7 mouse cellular contexts compared by ENCODE assay signal in genomic region chr2:84714811-84715561, GRCm38 (mm10). TPM values are rescaled to one million over a fixed set of nuclear protein-coding genes. Genes with fewer than 3 reads are reported as not detected.
DNase-seq lines count a peak whose midpoint lies in the region; ATAC-seq lines count a peak whose summit lies in the region.

Zdhhc5 (minus strand) TSS chr2:84715180.

- H3K4me3 ChIP-seq in embryonic facial prominence, embryonic 11.5 days (ENCODE audit: low read depth, low read length), result peak within 1 kb of the TSS; percentile 85
- peak within 1 kb of the TSS; percentile 83 for H3K4me3 ChIP-seq in limb, embryonic 10.5 days
- peak within 1 kb of the TSS; percentile 96 for H3K4me3 ChIP-seq in midbrain, embryonic 13.5 days (replicated peaks)

- H3K4me1 ChIP-seq in embryonic facial prominence, embryonic 11.5 days (ENCODE audit: control insufficient read depth, insufficient read depth, low read length), result no peaks in the 10 kb centered on the region
- H3K4me1 ChIP-seq in limb, embryonic 10.5 days, result peaks cover 19% of the 10 kb centered on the region
- H3K4me1 ChIP-seq in midbrain, embryonic 13.5 days (replicated peaks), result peaks cover 27% of the 10 kb centered on the region

- H3K4me2 ChIP-seq in embryonic facial prominence, embryonic 11.5 days (ENCODE audit: low read depth, low read length), result peak within 1 kb of the TSS; percentile 76
- H3K4me2 ChIP-seq in midbrain, embryonic 13.5 days (replicated peaks), result peak within 1 kb of the TSS; percentile 74

- DNase-seq in adrenal gland, postnatal 14 days, result peak; percentile 100
- peak; percentile 98 for DNase-seq in embryonic facial prominence, embryonic 11.5 days (ENCODE audit: low spot score)
- DNase-seq in kidney, adult 11 months, result peak; percentile 99
- peak; percentile 100 for DNase-seq in limb, embryonic 10.5 days (ENCODE audit: low spot score)
- peak; percentile 99 for DNase-seq in spleen, adult 12 weeks (ENCODE audit: low spot score)

- no peaks in the 10 kb centered on the region for H3K9me3 ChIP-seq in embryonic facial prominence, embryonic 11.5 days (replicated peaks; ENCODE audit: control insufficient read depth, low read length)
- H3K9me3 ChIP-seq in limb, embryonic 10.5 days (replicated peaks), result no peaks in the 10 kb centered on the region
- H3K9me3 ChIP-seq in midbrain, embryonic 13.5 days, result no peaks in the 10 kb centered on the region

- H3K36me3 ChIP-seq in embryonic facial prominence, embryonic 11.5 days (replicated peaks; ENCODE audit: control insufficient read depth, insufficient read depth, low read depth, low read length), result no peaks in the 10 kb centered on the region; the same call in 1 of the 2 replicates
- peaks cover 16% of the 10 kb centered on the region for H3K36me3 ChIP-seq in limb, embryonic 10.5 days
- peaks cover 9% of the 10 kb centered on the region for H3K36me3 ChIP-seq in midbrain, embryonic 13.5 days

- H3K27ac ChIP-seq in embryonic facial prominence, embryonic 11.5 days (replicated peaks; ENCODE audit: low read depth, low read length), result peak within 1 kb of the TSS; percentile 91
- peak within 1 kb of the TSS; percentile 96 for H3K27ac ChIP-seq in limb, embryonic 10.5 days
- H3K27ac ChIP-seq in midbrain, embryonic 13.5 days, result peak within 1 kb of the TSS; percentile 97

- H3K9ac ChIP-seq in embryonic facial prominence, embryonic 11.5 days (replicated peaks; ENCODE audit: low read length), result peak within 1 kb of the TSS; percentile 89
- peak within 1 kb of the TSS; percentile 97 for H3K9ac ChIP-seq in midbrain, embryonic 13.5 days (replicated peaks)

- no peaks in the 10 kb centered on the region for H3K27me3 ChIP-seq in embryonic facial prominence, embryonic 11.5 days (ENCODE audit: control insufficient read depth, insufficient read depth, low read length)
- H3K27me3 ChIP-seq in limb, embryonic 10.5 days (ENCODE audit: low read depth, poor library complexity, severe bottlenecking), result no peaks in the 10 kb centered on the region
- no peaks in the 10 kb centered on the region for H3K27me3 ChIP-seq in midbrain, embryonic 13.5 days

- ATAC-seq in embryonic facial prominence, embryonic 11.5 days (replicated peaks; ENCODE audit: insufficient number of reproducible peaks, low FRiP score, low TSS enrichment, low read depth), result peak; percentile 96
- peak; percentile 81 for ATAC-seq in granulocyte monocyte progenitor cell, adult 5-6 weeks (replicated peaks; ENCODE audit: poor library complexity, severe bottlenecking)
- peak; percentile 97 for ATAC-seq in midbrain, embryonic 13.5 days

- WGBS in embryonic facial prominence, embryonic 11.5 days, result under 1% methylated on average over 105 of the region's 107 CpGs
- under 1% methylated on average over 107 of the region's 107 CpGs for WGBS in limb, embryonic 10.5 days
- WGBS in midbrain, embryonic 13.5 days, result under 1% methylated on average over 104 of the region's 107 CpGs

RNA-seq across cellular contexts. Expression of gene Zdhhc5, which starts in this region (rescaled TPM):
- total RNA-seq in adrenal gland, postnatal 14 days (2021), result 52.8 and 58.1 TPM in 2 replicates
- polyA plus RNA-seq in embryonic facial prominence, embryonic 11.5 days (2014; fragmentation: Nextera tagmentation; extraction: Ambion mirVana), result 25.4 and 25.5 TPM in 2 replicates
- total RNA-seq in granulocyte monocyte progenitor cell, adult 5-6 weeks (2014; fragmentation: Nextera tagmentation), result 38.4 and 46.6 TPM in 2 replicates
- total RNA-seq in granulocyte monocyte progenitor cell, adult 5-6 weeks (2017), result 33.4 and 35.2 TPM in 2 replicates
- 33.7 and 34.3 TPM in 2 replicates for polyA plus RNA-seq in limb, embryonic 10.5 days (2016; fragmentation: Nextera tagmentation; extraction: Ambion mirVana)
- polyA plus RNA-seq in midbrain, embryonic 13.5 days (2015; fragmentation: Nextera tagmentation; extraction: Ambion mirVana), result 18.3 and 18.9 TPM in 2 replicates

Comparison
In these comparisons a context has a peak if more than half of its experiments do, and no peak if none do; other contexts are left out.
1. Peak in every context shown above with its lines: DNase-seq, ATAC-seq, H3K4me3 ChIP-seq and H3K27ac ChIP-seq.